Mouse (Mus musculus): ENCODE measurements at regions not wholly inside any gene's neighbourhood (a gene's known extent, or its start where the extent isn't known, plus 50 kb on each side); places are given as distances from the start of the nearest gene placed in this dataset.

GRCm38 (mm10) chr1:155028147-155028546 is 71.3 kb downstream of the Ier5 start:
- TF ChIP-seq CTCF (IDR thresholded peaks at IDR 0.05; ENCODE audit: low read depth) (no peak), EP300 (optimal IDR thresholded peaks at IDR 0.05) (no peak)
